Mouse (Mus musculus) cerebellum, adult 11 months (tissue): ENCODE measurements around the gene Sema6b.

Experiments
- DNase-seq: peaks from one replicate; pipeline ENCODE4 v3.0.0; 2022

Gene Sema6b

GRCm38 (mm10) chr17:56139858-56140595, at the start of gene Sema6b:
Gene Sema6b (minus strand): TSS chr17:56140343.
- peak; percentile 77 for DNase-seq

DNA sequence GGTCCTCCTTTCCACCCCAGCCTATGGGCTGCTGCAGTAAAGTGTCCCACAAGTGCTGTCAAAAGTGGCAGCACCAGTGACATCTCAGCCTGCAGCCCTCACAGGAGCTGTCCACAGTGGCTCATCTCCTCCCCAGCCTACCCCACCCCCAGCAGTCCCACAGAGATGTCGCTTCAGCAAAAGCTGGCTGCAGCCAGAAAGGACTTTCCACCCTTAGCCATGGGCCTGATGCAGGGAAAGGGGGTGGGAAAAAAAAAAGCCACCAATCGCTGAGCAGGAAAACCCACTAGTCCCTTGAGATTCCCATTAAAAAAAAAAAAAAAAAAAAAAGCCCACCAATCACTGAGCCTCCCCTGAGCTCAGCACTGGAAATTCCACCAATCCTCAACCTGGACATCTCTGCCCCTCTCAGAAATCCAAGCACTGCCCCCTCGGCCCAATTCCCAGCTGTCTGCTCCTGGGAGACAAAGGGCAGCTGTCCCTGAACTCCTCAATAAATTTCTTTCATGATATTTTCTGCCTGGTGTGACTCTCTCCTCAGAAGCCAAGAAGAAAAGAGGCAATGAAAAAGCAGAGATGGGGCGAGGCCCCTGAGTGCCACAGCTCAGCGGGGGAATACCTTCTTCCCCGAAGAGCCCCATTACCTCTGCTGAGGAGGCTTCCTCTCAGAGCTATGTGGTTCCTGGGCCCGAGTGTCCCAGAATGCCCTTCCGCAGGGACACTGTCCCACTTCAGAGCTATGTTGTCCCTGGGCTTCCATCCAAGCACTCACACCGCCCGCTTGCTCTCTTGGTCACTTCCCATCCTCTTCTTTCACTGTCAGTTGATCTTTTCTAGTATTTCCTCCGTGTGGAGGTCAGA, 45.4 kb upstream of the Sema6b start:
- DNase-seq, result no peak

- peak; percentile 92 for DNase-seq
Measured at GRCm38 (mm10) chr17:56183658-56184103, 43.5 kb upstream of the Sema6b start, which contains the start of gene Mydgf. Gene Mydgf (minus strand): TSS chr17:56183920.

- DNase-seq, result no peak
Measured at GRCm38 (mm10) chr17:56182975-56183657, 43.0 kb upstream of the Sema6b start.

GRCm38 (mm10) chr17:56175416-56175815, 35.3 kb upstream of the Sema6b start:
- no peak for DNase-seq

GRCm38 (mm10) chr17:56173401-56174046, 33.4 kb upstream of the Sema6b start:
- DNase-seq, result no peak

DNA sequence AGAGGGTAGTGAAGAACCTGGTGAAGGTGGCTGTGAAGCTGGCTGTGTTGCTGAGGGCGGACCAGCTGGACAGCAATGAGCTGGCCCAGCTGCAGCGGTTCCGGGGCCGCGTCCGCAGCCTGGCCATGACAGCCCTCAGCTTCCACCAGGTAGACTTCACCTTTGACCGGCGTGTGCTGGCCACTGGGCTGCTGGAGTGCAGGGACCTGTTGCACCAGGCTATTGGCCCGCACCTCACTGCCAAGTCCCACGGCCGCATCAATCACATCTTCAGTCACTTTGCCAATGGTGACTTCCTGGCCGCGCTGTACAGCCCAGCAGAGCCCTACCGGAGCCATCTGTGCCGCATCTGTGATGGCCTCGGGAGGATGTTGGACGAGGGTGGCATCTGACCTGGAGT, 31.7 kb upstream of the Sema6b start:
- DNase-seq, result no peak

DNA sequence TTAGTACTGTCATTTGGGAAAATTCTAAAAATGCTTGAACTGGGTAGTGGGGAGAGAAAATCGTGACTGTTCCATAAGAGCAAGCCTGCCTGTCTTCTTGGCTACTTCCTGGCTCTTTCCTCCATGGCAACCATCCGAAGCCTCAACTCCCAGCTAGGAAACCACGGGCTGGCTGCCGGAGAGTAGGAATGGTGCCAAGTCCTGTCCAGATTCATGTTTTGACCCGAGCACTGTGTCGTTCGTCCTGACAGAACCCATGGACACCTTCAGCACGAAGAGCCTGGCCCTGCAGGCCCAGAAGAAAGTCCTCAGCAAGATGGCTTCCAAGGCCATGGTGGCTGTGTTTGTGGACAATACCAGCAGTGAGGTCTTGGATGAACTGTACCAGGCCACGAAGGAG, 31.3 kb upstream of the Sema6b start:
- no peak for DNase-seq

GRCm38 (mm10) chr17:56170636-56171035, 30.5 kb upstream of the Sema6b start:
- DNase-seq, result no peak

GRCm38 (mm10) chr17:56169830-56170229, 29.7 kb upstream of the Sema6b start:
- DNase-seq, result no peak

DNA sequence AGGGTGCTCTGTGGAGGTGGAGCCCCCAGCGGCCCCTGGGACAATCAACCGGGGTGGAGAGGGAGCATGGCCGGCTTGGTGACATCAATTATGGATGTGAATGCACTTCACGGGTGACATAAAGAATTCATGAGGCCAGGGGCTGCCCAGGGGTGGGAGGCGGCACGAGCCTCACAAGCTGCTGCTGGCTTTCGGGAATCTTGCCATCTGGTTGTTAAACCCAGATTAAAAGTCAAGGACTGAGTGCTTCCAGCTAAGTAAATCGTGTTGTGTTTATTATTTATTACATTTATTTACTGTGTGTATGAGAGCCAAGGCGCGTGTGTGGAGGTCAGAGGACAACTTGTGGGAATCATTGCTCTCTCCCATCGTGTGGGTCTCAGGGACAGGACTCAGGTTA, 25.5 kb upstream of the Sema6b start:
- no peak for DNase-seq

DNA sequence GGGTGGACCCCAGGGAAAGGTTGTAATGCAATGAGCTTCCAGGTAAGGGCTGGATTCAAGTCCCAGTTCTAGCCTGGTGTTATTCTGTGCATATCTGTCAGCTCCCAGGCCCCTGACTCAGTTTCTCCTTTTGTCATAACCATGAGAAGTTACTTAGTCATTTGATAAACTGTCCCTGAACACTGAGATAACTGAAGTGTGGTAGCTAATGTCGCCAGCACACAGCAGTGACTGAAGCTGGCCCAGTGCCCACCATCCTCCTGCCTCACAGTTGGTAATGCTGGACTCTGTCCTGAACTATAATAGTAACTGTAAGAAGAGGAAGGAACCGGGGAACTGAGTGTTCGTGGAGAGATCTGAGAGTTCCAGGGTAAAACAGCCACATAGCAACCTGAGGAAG, 24.4 kb upstream of the Sema6b start:
- DNase-seq, result no peak

- DNase-seq, result no peak
Measured at GRCm38 (mm10) chr17:56163523-56164102, 23.5 kb upstream of the Sema6b start.

DNA sequence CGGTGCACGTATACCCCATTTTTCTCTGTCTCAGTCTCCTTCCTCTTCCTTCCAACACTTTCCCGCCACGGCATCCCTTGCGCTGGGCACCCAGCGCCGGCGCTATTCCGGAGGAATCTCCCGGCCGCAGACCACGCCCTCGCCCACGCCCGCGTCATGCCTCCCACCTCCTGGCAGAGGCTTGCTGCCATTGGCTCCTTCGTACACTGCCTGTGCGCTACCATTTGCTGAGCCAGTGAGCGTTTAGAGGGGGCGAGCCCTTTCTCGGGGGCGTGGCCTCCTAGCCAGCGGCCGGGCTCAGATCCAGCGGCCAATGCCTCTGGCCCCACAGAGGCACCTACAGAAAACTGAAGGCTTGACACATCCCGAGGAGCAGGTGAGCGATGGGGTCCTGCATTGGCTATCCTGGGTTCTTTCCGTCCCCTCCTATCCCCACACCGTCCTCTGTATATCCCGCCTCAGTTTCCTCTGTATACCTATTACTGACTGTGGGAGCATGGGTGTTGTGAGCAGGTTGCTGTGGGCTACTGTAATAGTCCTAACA, 22.2 kb upstream of the Sema6b start, which contains the start of gene Tnfaip8l1:
Gene Tnfaip8l1, plus strand, starts transcription at position 247 of the 544 bp plus-strand sequence.
- DNase-seq, result peak; percentile 92

DNA sequence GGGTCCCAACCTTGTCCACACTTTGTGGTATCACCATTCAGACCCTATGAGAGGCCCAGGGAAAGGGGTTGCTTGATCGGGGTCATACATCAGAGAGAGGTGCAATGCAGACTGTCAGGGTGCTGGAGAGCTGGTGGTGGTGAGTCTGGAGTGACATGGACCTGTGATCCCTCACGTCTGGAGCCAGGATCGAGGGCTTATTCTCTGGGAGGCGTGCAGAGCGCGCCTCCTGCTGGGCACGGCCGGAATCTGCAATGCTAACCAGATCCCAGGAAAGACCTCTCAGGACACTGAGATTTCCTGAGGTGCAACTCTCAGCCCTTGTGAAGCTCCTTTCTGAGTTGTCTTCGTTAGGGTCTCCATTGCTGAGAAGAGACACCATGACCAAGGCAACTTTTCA, 19.6 kb upstream of the Sema6b start:
- DNase-seq, result peak; percentile 52

GRCm38 (mm10) chr17:56153643-56154042, 13.5 kb upstream of the Sema6b start:
- DNase-seq, result no peak

GRCm38 (mm10) chr17:56149897-56150296, 9.8 kb upstream of the Sema6b start:
- DNase-seq, result no peak

DNA sequence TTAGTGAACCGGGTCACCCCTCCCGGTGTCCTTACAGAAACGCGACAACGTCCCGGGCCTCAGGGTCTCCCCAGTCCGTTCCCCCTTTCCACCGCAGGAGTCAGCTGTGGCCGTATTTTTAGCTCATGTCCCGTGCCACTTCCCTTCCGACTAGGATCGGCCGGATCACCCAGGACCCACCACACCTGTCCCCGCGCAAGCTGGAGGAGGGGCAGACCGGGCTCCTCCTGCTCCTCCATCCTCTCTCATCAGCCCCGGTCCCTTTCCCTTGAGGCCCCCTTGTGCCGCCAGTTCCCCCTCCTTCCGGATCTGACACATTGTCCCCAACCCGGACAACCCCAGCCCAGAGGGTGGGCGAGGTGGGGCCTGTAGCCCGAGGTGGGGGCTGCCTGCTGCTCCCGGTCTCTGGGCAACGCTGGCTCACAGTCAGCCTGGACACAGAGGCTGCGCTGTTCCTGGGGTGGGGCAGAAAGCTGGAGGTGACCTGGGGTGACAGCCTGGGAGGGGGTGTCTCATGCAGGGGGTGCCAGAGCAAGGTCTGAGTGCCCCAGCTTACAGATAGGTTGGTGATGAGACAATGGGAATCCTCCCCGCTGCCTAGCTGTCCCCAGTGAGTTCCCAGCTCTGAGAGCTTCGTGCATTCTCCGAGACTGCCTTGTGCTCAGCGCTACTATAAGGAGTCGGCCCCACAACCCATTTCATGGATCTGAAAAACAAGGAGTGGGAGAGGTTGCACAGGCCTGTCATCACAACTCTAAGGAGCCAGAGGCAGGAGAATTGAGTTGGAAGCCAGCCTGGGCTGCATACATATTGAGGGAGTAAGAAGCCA, 8.9 kb upstream of the Sema6b start:
- DNase-seq, result no peak

- no peak for DNase-seq
Measured at GRCm38 (mm10) chr17:56148280-56148679, 8.1 kb upstream of the Sema6b start.

- DNase-seq, result no peak
Measured at GRCm38 (mm10) chr17:56147420-56147819, 7.3 kb upstream of the Sema6b start.

DNA sequence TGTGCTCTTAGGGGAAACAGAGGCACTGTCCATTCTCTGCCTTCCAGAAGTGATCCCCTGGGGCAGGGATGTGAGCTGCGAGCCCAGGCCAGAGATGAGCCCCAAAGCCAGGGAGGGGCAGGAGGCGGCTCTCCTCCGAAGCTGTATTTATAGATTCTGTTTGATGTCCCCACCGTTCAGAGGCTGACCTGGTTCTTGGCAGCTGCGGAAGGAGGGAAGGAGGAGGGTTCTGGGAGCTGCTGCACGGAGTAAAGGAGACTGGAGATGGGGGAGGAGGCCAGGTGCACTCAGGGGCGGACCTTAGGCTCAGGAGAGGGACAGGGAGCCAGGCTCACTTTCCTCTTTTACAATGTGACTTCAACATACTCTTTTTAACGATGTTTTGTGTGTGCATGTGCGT, 6.0 kb upstream of the Sema6b start:
- DNase-seq, result no peak
